Mouse (Mus musculus): ENCODE results near the gene Ripor1.
A peak's percentile ranks its signal among the peaks of the same experiment; 100 is the strongest.

The Ripor1 gene

GRCm38 (mm10) chr8:105629337-105629736 lies 24.3 kb downstream of the Ripor1 start:
- DNase-seq (ENCODE audit: low read depth, low spot score), result no peak

GRCm38 (mm10) chr8:105634771-105635458 lies 29.9 kb downstream of the Ripor1 start:
- DNase-seq (ENCODE audit: low read depth, low spot score), result no peak

GRCm38 (mm10) chr8:105635481-105635880 lies 30.4 kb downstream of the Ripor1 start:
- DNase-seq (ENCODE audit: low read depth, low spot score), result no peak

GRCm38 (mm10) chr8:105636018-105636962 lies 31.2 kb downstream of the Ripor1 start, which contains the start of gene Ctcf:
TSS of gene Ctcf (plus strand) at chr8:105636568.
- peak; percentile 93 for DNase-seq (ENCODE audit: low read depth, low spot score)

- no peak for DNase-seq (ENCODE audit: low read depth, low spot score)
These were observed 32.0 kb downstream of the Ripor1 start, which contains the start of gene Agrp for GRCm38 (mm10) chr8:105636963-105637510. TSS of gene Agrp (minus strand) at chr8:105637393.

DNA sequence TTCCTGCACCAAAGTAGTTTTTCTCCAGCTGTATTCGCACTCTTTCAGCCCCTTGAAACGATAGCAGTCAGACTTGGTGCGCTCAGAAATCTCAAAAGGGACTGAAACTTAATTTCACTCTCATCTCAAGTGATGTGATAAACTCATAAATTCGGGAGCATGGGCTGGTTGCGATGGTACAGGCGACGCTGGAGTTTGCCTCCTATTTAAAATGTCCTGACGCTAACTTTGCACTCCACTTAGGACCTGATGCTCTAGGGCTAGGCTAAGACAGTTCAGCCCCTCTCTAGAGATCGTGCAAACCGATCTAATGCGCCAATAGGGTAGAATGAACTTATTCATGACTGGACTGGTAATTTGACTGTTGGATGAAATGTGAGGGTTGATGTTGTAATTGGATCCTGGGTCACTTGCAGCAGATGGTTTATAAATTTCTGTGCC lies 32.6 kb downstream of the Ripor1 start:
- DNase-seq (ENCODE audit: low read depth, low spot score), result no peak

DNA sequence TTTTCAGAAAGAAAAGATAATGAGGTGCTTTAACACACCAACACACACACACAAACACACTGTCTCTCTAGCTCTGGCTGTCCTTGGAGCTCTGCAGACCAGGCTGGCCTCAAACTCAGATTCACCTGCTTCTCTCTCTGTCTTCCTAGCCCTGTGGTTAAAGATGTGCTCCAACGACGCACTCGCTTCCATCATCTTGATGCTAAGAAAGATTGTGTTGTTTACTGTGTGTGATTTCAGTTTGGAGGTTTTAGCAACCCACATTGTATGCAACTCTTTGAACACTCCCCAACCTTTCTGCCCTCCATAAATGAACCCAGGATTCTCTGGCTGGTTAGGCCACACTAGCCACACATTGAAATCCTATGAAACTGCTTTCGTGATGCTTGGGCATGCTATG lies 33.5 kb downstream of the Ripor1 start:
- DNase-seq (ENCODE audit: low read depth, low spot score), result no peak

DNA sequence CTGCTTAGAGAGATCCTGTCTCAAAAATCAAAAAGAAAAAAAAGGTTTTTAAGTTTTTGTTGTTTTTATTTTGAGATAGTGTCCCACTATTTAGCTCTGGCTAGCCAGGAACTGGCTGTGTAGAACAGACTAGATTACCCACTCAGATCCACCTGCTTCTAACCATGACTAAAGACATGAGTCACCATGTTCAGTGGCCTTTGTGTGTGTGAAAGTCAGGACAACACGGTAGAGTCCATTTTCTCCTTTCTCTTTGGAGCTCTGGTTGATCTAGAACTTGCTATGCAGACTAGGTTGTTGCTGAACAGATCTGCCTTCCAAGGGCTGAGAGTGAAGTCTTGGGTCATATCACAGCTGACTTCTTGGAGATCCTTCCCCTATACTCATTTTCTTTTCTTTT lies 34.8 kb downstream of the Ripor1 start:
- no peak for DNase-seq (ENCODE audit: low read depth, low spot score)

GRCm38 (mm10) chr8:105640511-105640910 lies 35.5 kb downstream of the Ripor1 start:
- no peak for DNase-seq (ENCODE audit: low read depth, low spot score)

DNA sequence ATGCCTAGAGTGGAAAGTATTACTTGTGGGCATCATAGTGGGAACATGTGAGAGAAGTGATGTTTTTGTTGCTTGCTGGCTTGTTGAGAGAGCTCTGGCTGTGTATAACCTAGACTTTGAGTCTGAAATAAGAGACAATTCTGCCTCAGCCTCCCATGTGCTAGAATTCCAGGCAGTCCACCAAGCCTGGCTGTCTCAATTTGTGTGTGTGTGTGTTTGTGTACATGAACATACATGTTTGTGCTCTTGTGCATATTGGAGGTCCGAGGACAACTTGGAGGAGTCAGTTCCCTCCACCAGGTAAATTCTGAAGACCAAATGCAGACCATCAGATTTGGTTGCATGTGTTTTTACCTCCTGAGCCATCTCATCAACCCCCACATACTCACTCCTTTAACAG lies 40.1 kb downstream of the Ripor1 start:
- DNase-seq (ENCODE audit: low read depth, low spot score), result no peak

GRCm38 (mm10) chr8:105648929-105649328 lies 43.9 kb downstream of the Ripor1 start:
- no peak for DNase-seq (ENCODE audit: low read depth, low spot score)

DNA sequence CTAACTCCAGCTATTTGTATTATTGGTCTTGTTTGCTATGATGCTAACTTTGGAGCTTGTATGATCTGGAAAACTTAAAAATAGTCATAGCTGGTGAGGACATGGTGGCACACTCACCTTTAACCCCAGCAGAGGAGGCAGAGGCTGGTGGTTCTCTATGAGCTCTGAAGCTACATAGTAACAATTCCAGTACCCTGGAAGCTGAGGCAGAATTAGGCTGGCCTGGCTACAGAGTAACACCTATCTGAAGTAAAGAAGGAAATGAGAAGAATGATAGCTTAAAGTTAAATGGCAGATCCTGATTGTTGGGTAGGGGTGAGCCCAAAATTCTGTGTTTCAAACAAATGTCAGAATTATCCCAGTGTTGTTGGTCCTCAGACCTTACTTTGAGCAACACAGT lies 52.6 kb downstream of the Ripor1 start:
- DNase-seq (ENCODE audit: low read depth, low spot score), result no peak

DNA sequence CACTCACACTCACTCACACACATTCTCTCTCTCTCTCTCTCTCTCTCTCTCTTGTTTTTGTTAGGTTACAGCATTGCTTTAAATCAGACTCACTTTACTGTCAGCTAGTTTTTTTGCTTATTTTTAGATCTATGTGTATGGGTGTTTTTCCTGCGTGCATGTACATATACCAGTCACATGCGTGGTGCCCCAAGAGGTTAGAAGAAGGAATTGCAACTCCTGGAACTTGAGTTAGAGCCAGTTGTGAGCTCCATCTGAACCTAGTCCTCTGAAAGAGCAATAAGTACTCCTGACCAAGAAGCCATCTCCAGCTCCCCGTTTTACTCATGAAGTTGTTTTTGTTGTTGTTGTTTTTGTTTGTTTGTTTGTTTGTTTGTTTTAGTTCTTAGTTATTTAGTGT lies 56.1 kb downstream of the Ripor1 start:
- DNase-seq (ENCODE audit: low read depth, low spot score), result peak; percentile 36

Measured in WW6 (cell line).